Mouse (Mus musculus) Patski (cell line): ENCODE measurements around the gene Kpna3. TPM values are rescaled to one million over a fixed set of nuclear protein-coding genes. Genes with fewer than 3 reads are reported as not detected.
"Not testable (repeated sequence)": the region's sequence is repeated elsewhere in the genome, so short reads cannot be mapped to it uniquely, and the experiment has no call there.

ENCODE experiments used
- ATAC-seq: fragments of 100-300 bp; one replicate; pipeline ENCODE4 v1.8.0; 2021
- CTCF ChIA-PET: fragments of 350-600 bp; sonication (Branson Sonifier 250); formaldehyde crosslinking; loops from one replicate; lab custom pipeline; 2022; ENCODE audit warnings: inconsistent platforms; lab: Charles Lee
- POLR2A ChIA-PET: fragments of 350-600 bp; sonication (Branson Sonifier 250); formaldehyde crosslinking; loops from one replicate; lab custom pipeline; 2022; ENCODE audit warnings: antibody characterized with exemption, inconsistent platforms; lab: Charles Lee
- DNase-seq: peaks from one replicate; pipeline ENCODE4 v3.0.0-alpha.2; 2011; ENCODE audit warnings: low read depth, low spot score
- H3K27me3 ChIP-seq: fragments of 371-371 bp; one replicate; pipeline ENCODE4 v1.5.1; 2021
- CTCF ChIP-seq: fragments of 100-300 bp; IDR thresholded peaks from one replicate; pipeline ENCODE4 v1.5.1; 2021
- in situ Hi-C: fragments of 300-500 bp; cut with MboI; formaldehyde crosslinking; loops from 3 replicates; pipeline ENCODE4 v1.11.1; 2018; ENCODE audit warnings: low pct_unique_long_range_greater_than_20kb, mixed read lengths
- polyA plus RNA-seq: library from polyadenylated mRNA; unstranded; gene quantifications from one replicate; pipeline ENCODE4 v1.2.3, GENCODE M21; 2021

Kpna3 gene
- polyA plus RNA-seq, 1 experiment from 2014 or later: 37.7 TPM

GRCm38 (mm10) chr14:61350808-61351207 lies 88.9 kb downstream of the Kpna3 start:
- DNase-seq: no peak
- H3K27me3 ChIP-seq: no peaks in the 10 kb centered on the region
- no peak for TF ChIP-seq CTCF
- in situ Hi-C loops: no loop called here
- ChIA-PET CTCF (interaction anchor here (1.0 kb wide), 1 partner anchor 9 kb away, joined by 3 read pairs; no protein-coding TSS in a partner anchor), POLR2A (no interaction called here)
- ATAC-seq: no peak

- in situ Hi-C loops: no loop called here
- no peak for TF ChIP-seq CTCF
- DNase-seq: no peak
- ATAC-seq: no peak
- CTCF ChIA-PET: interaction anchor here (1.1 kb wide), 1 partner anchor 18 kb away, joined by 3 read pairs; no protein-coding TSS in a partner anchor
- POLR2A ChIA-PET: interaction anchor here (1.5 kb wide), 1 partner anchor 9 kb away, joined by 5 read pairs; no protein-coding TSS in a partner anchor
- H3K27me3 ChIP-seq: no peaks in the 10 kb centered on the region
Observed at GRCm38 (mm10) chr14:61349876-61350275, 89.8 kb downstream of the Kpna3 start.

- TF ChIP-seq CTCF: no peak
- in situ Hi-C loops: no loop called here
- no peak for DNase-seq
- H3K27me3 ChIP-seq: no peaks in the 10 kb centered on the region
- ChIA-PET POLR2A (no interaction called here), CTCF (interaction anchor here (0.9 to 1.3 kb wide), 2 partner anchors 17 to 151 kb away, joined by 3 read pairs; no protein-coding TSS in a partner anchor)
- ATAC-seq: no peak
Observed at GRCm38 (mm10) chr14:61346827-61347698, 92.6 kb downstream of the Kpna3 start.

- DNase-seq (no peak), ATAC-seq (no peak)
- no peaks in the 10 kb centered on the region for H3K27me3 ChIP-seq
- in situ Hi-C loops: no loop called here
- POLR2A ChIA-PET: no interaction called here
- CTCF ChIA-PET: interaction anchor here (1.5 kb wide), 1 partner anchor 68 kb away, joined by 3 read pairs; no protein-coding TSS in a partner anchor
- no peak for TF ChIP-seq CTCF
Observed at GRCm38 (mm10) chr14:61344590-61344989, 95.1 kb downstream of the Kpna3 start.

- POLR2A ChIA-PET: no interaction called here
- in situ Hi-C loops: no loop called here
- CTCF ChIA-PET: no interaction called here
- H3K27me3 ChIP-seq: no peaks in the 10 kb centered on the region
- DNase-seq (no peak), ATAC-seq (no peak)
- no peak for TF ChIP-seq CTCF
Observed at GRCm38 (mm10) chr14:61339381-61339780, 100.3 kb downstream of the Kpna3 start.

- peak; percentile 69 for ATAC-seq
- no peaks in the 10 kb centered on the region for H3K27me3 ChIP-seq
- DNase-seq: peak; percentile 30
- in situ Hi-C loops: loop anchor here (5.0 kb wide), 3 partner anchors 106 to 1126 kb away; partner anchors contain the start of genes Gucy1b2 and Kpna3
- POLR2A ChIA-PET: interaction anchor here (0.6 kb wide), 1 partner anchor 388 kb away, joined by 3 read pairs; no protein-coding TSS in a partner anchor
- CTCF ChIA-PET: interaction anchor here (0.8 to 2.3 kb wide), 9 partner anchors 9 to 176 kb away, joined by 3 to 10 read pairs (median 5); no protein-coding TSS in a partner anchor
- peak; percentile 83 for TF ChIP-seq CTCF
Observed at GRCm38 (mm10) chr14:61330996-61331561, 108.6 kb downstream of the Kpna3 start.

- CTCF ChIA-PET: interaction anchor here (0.8 to 2.3 kb wide), 8 partner anchors 9 to 176 kb away, joined by 3 to 10 read pairs (median 4); no protein-coding TSS in a partner anchor
- ATAC-seq: no peak
- no peaks in the 10 kb centered on the region for H3K27me3 ChIP-seq
- in situ Hi-C loops: loop anchor here (5.0 kb wide), 3 partner anchors 107 to 1127 kb away; partner anchors contain the start of genes Gucy1b2 and Kpna3
- POLR2A ChIA-PET: interaction anchor here (0.6 kb wide), 1 partner anchor 388 kb away, joined by 3 read pairs; no protein-coding TSS in a partner anchor
- no peak for DNase-seq
- no peak for TF ChIP-seq CTCF
Observed at GRCm38 (mm10) chr14:61330591-61330990, 109.1 kb downstream of the Kpna3 start.

- no peak for TF ChIP-seq CTCF
- H3K27me3 ChIP-seq: no peaks in the 10 kb centered on the region
- DNase-seq: no peak
- POLR2A ChIA-PET: no interaction called here
- CTCF ChIA-PET: no interaction called here
- no peak for ATAC-seq
- in situ Hi-C loops: no loop called here
Observed at GRCm38 (mm10) chr14:61327618-61328450, 111.8 kb downstream of the Kpna3 start.

- TF ChIP-seq CTCF: peak; percentile 65
- H3K27me3 ChIP-seq, CTCF ChIA-PET, ATAC-seq, DNase-seq, POLR2A ChIA-PET, in situ Hi-C loops: not testable (repeated sequence)
Observed at GRCm38 (mm10) chr14:61327007-61327406, 112.7 kb downstream of the Kpna3 start.
